Mouse (Mus musculus) liver, embryonic 15.5 days (tissue): ENCODE measurements around the gene Baiap2l2. TPM values are rescaled to one million over a fixed set of nuclear protein-coding genes. Genes with fewer than 3 reads are reported as not detected.
A peak's percentile ranks its signal among the peaks of the same experiment; 100 is the strongest.

Experiments used
- ATAC-seq: fragments of 200-750 bp; cut with Nextera tagmentation; 2 replicates; pipeline ENCODE4 v1.8.0; 2017; ENCODE audit warnings: moderate number of reproducible peaks, mild to moderate bottlenecking, moderate library complexity; ENCODE audit not compliant: insufficient read depth
- H3K27ac ChIP-seq: fragments of 300-500 bp; sonication (generic); replicated peaks from 2 replicates; pipeline ENCODE4 v1.5.1; 2015; ENCODE audit warnings: mild to moderate bottlenecking, inconsistent platforms
- H3K27me3 ChIP-seq: fragments of 300-500 bp; sonication (generic); 2 replicates; pipeline ENCODE4 v1.6.1; 2015; ENCODE audit warnings: mild to moderate bottlenecking, inconsistent platforms
- H3K36me3 ChIP-seq: fragments of 300-500 bp; sonication (generic); replicated peaks from 2 replicates; pipeline ENCODE4 v1.6.1; 2015; ENCODE audit warnings: moderate library complexity, mild to moderate bottlenecking, inconsistent platforms
- H3K4me1 ChIP-seq: fragments of 300-500 bp; sonication (generic); replicated peaks from 2 replicates; pipeline ENCODE4 v1.6.1; 2015; ENCODE audit warnings: inconsistent platforms
- H3K4me2 ChIP-seq: fragments of 300-500 bp; sonication (generic); 2 replicates; pipeline ENCODE4 v1.6.1; 2015; ENCODE audit warnings: moderate library complexity, mild to moderate bottlenecking, inconsistent platforms
- H3K4me3 ChIP-seq: fragments of 300-500 bp; sonication (generic); replicated peaks from 2 replicates; pipeline ENCODE4 v1.5.1; 2015; ENCODE audit warnings: mild to moderate bottlenecking, inconsistent platforms
- H3K9ac ChIP-seq: fragments of 300-500 bp; sonication (generic); 2 replicates; pipeline ENCODE4 v1.6.1; 2015; ENCODE audit warnings: moderate library complexity, mild to moderate bottlenecking, inconsistent platforms
- H3K9me3 ChIP-seq: fragments of 300-500 bp; sonication (generic); replicated peaks from 2 replicates; pipeline ENCODE4 v1.6.1; 2016; ENCODE audit warnings: inconsistent platforms
- WGBS: fragments of 180-500 bp; shearing (Covaris S2); methylation state at CpG from one replicate; pipeline ENCODE4 v1.1.7; 2015; ENCODE audit warnings: mixed read lengths; ENCODE audit not compliant: insufficient replicate concordance; 5-methylcytosine and 5-hydroxymethylcytosine counted together
- polyA plus RNA-seq: library from polyadenylated mRNA; unstranded; fragments of >200 nt; fragmentation: Nextera tagmentation; extraction: Ambion mirVana; gene quantifications from 2 replicates; pipeline ENCODE4 v1.2.1, GENCODE M21; 2015

The Baiap2l2 gene
- polyA plus RNA-seq, 1 experiment from 2014 or later = 2.7 TPM

DNA sequence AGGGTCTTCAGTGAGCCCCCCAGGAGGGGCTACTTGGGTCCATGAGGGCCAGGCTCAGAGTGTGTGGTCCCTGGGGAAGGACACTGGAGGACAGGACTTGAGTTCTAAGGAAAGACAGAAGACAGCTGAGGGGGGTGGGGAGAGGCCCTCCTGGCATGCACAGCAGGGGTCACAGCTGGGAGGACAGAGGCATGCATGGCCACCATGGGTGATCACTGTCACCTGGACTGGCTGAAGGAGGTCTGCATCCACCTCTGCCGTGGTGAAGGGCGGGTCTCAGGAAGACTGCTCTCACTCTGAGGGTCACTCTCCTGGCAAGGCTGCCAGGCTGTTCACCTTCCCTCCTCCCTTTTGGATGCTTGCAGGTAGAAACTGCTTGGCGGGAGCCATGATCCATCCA, 39.0 kb upstream of the Baiap2l2 start:
- ATAC-seq = no peak
- no peak overlapping the region for H3K4me2 ChIP-seq
- WGBS = 62% methylated on average over 3 of the region's 3 CpGs
- peaks cover 4% of the 10 kb centered on the region; the same call in 1 of the 2 replicates for H3K36me3 ChIP-seq
- H3K27ac ChIP-seq = peak overlapping the region; percentile 76; the same call in 1 of the 2 replicates
- no peak overlapping the region for H3K4me3 ChIP-seq
- peaks cover 81% of the 10 kb centered on the region for H3K4me1 ChIP-seq
- H3K9ac ChIP-seq = no peak overlapping the region
- H3K27me3 ChIP-seq = no peaks in the 10 kb centered on the region
- H3K9me3 ChIP-seq = no peaks in the 10 kb centered on the region

DNA sequence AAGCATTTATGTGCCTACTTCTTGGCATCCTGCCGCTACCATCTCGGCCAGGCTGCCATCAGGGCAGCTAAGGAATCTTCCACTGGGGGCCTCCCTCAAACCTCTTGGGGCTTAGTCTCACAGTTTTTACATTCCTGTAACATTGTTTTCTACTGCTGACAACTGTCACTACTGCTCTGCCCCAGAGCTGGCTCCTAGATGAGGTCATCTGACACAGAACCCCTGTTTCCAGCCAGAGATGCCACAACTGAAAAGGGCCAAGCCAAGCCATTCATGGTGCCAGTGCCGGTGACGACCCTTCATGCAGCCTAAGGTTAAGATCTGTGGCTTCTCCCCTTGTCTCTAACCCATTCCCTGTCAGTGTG, 38.4 kb upstream of the Baiap2l2 start:
- 70% methylated on average over 4 of the region's 4 CpGs for WGBS
- Histone ChIP-seq H3K9ac (no peak overlapping the region), H3K4me2 (no peak overlapping the region), H3K4me1 (peaks cover 75% of the 10 kb centered on the region), H3K9me3 (no peaks in the 10 kb centered on the region), H3K27ac (peak overlapping the region; percentile 76), H3K27me3 (no peaks in the 10 kb centered on the region), H3K4me3 (no peak overlapping the region), H3K36me3 (peaks cover 6% of the 10 kb centered on the region; the same call in 1 of the 2 replicates)
- ATAC-seq = no peak

DNA sequence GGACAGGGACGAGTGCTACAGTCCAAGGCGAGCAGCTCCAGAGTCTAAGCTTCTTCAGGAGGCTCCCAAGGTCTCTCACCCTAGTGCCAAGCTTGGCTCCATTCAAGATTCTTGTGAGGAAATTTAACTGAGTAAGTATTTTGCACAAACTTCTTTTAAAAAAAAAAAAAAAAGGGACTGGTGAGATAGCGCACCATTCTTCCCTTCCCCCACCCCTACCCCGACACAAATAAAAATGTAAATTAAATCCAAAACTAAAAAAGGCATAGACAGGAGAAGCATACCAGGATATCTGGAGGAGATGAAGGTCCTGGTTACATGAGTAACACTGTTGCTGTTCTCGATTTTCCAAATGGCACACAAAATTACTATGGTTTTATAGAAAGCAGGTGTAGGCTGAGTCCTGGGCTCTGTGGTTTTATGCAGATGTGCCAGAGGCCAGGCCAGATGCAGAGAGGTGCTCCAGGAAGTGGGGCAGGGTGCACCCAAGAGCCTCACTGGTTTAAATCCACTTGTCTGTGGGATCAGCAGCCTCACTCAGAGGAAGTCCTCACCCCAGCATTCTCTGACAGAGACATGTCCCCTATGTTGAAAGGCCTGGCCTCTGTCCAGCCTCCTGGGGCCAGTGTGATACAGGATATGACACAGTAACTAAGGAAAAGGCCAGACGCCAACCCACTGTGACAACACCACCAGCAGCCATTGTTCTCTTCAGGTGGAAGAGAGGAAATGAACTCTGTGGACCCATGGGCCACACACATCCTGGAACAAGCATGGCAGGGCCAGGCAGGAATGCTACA, 37.9 kb upstream of the Baiap2l2 start:
- no peak for ATAC-seq
- Histone ChIP-seq H3K9ac (no peak overlapping the region), H3K36me3 (peaks cover 6% of the 10 kb centered on the region; the same call in 1 of the 2 replicates), H3K4me1 (peaks cover 69% of the 10 kb centered on the region), H3K4me3 (no peak overlapping the region), H3K27me3 (no peaks in the 10 kb centered on the region), H3K27ac (peak overlapping the region; percentile 76), H3K4me2 (peak overlapping the region; percentile 30; the same call in 1 of the 2 replicates), H3K9me3 (no peaks in the 10 kb centered on the region)
- WGBS = 55% methylated on average over 6 of the region's 6 CpGs

DNA sequence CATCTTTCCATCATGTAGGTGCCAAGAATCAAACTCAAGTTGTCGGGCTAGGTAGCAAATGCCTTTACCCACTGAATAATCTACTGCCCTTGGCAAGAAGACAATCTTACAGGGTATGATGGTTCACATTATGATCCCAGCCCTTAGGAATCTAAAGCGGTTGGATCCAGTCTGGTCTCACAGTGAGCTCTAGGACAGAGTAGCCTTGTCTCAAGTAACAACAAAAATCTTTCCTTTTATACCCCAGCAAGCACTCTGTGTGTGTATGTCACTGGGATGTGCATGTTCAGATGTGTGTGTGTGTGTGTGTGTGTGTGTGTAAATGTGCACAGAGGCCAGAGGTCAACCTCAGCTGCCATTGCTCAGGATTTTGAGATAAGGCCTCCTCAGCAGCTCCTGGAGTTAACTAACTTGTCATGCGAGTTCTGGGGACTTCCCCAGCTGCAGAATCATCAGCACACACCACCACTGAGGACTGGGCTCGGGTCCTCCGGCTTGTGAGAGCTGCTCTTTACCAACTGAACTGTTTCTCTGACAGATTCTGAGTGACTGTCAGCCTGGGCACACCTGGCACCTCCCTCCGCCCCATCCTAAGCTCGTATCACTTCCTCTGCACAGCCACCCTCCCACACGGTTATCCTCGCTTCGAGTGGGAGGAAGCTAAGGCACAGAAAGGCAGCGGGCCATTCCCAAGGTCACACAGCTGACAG, 37.1 kb upstream of the Baiap2l2 start:
- H3K9ac ChIP-seq = no peak overlapping the region
- ATAC-seq = no peak
- peaks cover 67% of the 10 kb centered on the region for H3K4me1 ChIP-seq
- H3K27me3 ChIP-seq = no peaks in the 10 kb centered on the region
- H3K4me2 ChIP-seq = peak overlapping the region; percentile 30
- WGBS = 43% methylated on average over 11 of the region's 11 CpGs
- no peaks in the 10 kb centered on the region for H3K9me3 ChIP-seq
- no peak overlapping the region for H3K4me3 ChIP-seq
- peak overlapping the region; percentile 76 for H3K27ac ChIP-seq
- H3K36me3 ChIP-seq = peaks cover 9% of the 10 kb centered on the region; the same call in 1 of the 2 replicates

DNA sequence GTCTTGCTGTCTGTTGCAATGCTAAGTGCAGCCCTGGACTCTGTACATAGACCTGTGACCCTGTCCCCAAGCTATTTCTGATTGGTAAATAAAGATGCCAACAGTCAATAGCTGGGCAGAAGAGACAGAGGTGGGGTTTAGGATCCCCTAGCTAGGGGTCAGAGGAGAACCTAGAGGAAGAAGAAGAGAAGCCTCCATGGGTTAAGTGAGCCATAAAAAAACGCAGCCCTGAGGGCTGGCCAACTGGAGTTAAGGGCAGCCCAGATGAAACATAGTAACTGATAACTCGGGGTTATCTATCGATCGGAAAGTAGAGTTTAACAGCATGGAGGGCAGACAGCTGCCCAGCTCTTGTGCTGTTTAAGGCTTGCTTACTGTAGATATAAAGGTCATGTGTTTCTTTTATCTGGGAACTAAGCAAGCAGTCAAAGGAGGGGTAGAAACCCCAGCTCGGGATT, 36.4 kb upstream of the Baiap2l2 start:
- Histone ChIP-seq H3K9ac (no peak overlapping the region), H3K27ac (peak overlapping the region; percentile 76), H3K9me3 (no peaks in the 10 kb centered on the region), H3K27me3 (no peaks in the 10 kb centered on the region), H3K4me3 (no peak overlapping the region), H3K4me1 (peaks cover 60% of the 10 kb centered on the region), H3K36me3 (peaks cover 11% of the 10 kb centered on the region; the same call in 1 of the 2 replicates), H3K4me2 (peak overlapping the region; percentile 30)
- WGBS = 14% methylated on average over 5 of the region's 5 CpGs
- peak; percentile 67 for ATAC-seq

DNA sequence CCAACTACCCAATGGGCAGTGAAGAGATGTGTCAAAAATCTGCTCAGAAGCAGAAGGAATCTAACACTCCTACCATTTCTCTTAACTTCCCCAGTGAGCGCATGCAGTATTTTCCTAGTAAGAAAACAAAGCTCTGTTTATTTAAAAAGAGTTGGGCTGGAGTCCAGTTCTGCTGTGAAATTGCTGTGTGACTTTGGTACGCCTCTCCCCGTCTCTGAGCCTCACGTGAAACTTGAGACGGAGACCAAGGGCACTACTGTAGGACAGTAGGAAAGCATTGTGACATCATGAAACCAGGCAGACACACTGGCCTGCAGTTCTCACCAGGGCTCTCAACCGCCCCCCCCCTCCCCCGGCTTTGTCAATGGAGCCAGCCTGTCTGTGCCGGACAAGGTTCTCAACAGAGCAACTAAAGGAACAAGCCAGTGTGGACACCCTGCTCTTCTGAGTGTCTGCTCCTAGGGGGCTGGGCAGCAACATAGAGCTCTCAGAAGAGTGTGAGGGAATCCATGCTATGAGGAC, 28.6 kb upstream of the Baiap2l2 start:
- Histone ChIP-seq H3K4me1 (0 out of 2 replicates have a peak, but pooled peaks cover 3% of the 10 kb centered on the region), H3K36me3 (peaks cover 34% of the 10 kb centered on the region), H3K4me3 (no peak overlapping the region), H3K9ac (no peak overlapping the region), H3K27me3 (no peaks in the 10 kb centered on the region), H3K27ac (no peak overlapping the region), H3K4me2 (no peak overlapping the region), H3K9me3 (no peaks in the 10 kb centered on the region)
- ATAC-seq = no peak
- 73% methylated on average over 8 of the region's 8 CpGs for WGBS

DNA sequence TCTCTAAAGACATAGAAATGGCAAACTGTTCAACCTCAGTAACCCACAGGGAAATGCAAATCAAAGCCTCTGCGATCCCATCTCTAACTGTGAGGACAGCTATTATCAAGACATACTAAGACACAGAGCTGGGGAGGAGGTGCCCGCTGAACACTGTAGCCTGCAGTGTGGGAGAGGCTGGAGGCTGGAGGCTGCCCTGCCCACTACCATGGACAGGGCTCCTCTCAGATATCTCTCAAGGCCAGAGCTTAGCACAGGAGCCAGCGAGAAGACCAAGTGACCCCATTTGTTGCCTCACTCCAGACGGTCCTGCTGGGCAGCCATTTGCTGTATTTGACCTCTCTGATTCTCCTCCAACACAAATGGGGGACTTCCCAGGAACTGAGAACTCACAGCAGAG, 22.5 kb upstream of the Baiap2l2 start:
- H3K9ac ChIP-seq = no peak overlapping the region
- H3K4me1 ChIP-seq = no peaks in the 10 kb centered on the region
- H3K9me3 ChIP-seq = no peaks in the 10 kb centered on the region
- H3K4me3 ChIP-seq = no peak overlapping the region
- 64% methylated on average over 4 of the region's 4 CpGs for WGBS
- no peaks in the 10 kb centered on the region for H3K27me3 ChIP-seq
- no peak overlapping the region for H3K4me2 ChIP-seq
- H3K36me3 ChIP-seq = peaks cover 45% of the 10 kb centered on the region
- no peak overlapping the region for H3K27ac ChIP-seq
- no peak for ATAC-seq

DNA sequence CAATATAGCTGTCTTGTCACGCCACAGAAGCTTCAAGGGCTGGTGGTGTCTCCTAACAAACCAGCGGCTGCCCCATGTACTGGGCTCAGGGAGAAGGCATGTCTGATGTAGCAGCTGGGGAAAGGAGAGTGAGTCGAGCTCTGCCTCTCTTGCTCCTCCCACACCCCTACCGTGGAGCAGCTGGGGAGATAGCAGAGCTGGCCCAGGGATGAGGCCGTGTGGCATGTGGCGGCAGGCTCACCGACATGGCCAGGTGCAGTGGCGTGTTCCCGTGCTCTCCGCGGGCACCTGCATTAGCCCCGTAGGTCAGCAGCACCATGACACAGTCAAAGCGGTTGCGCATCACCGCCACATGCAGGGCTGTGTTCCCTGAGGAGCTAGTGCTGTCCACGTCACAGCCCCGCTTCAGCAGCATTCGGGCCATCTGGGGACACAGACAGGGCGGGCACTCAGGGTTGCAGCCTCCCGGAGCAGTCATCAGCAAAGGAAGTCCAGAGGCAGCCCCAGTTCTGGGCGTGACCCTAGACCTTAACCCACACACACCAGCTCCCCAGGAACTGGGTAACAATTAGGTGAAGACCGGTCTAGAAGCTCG, 20.8 kb upstream of the Baiap2l2 start:
- Histone ChIP-seq H3K36me3 (peaks cover 31% of the 10 kb centered on the region), H3K27me3 (no peaks in the 10 kb centered on the region), H3K9ac (no peak overlapping the region), H3K4me1 (no peaks in the 10 kb centered on the region), H3K4me2 (no peak overlapping the region), H3K4me3 (no peak overlapping the region), H3K27ac (no peak overlapping the region), H3K9me3 (no peaks in the 10 kb centered on the region)
- 76% methylated on average over 23 of the region's 23 CpGs for WGBS
- no peak for ATAC-seq

DNA sequence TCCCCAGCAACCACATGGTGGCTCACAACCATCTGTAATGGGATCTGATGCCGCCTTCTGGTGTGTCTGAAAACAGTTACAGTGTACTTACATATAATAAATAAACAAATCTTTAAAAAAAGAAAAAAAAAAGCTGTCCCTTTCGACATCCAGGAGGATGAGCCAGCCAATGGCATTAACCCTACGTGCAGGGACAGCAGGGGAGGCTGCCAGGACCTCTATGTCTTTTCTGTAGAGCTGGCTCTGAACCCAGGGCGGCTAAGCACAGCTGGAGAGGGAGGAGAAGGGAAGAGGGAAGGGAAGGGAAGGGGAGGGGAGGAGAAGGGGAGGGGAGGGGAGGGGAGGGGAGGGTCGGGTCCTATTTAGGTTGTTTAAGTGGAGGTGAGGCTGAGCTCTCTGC, 19.5 kb upstream of the Baiap2l2 start:
- no peak for ATAC-seq
- Histone ChIP-seq H3K27ac (no peak overlapping the region), H3K27me3 (no peaks in the 10 kb centered on the region), H3K4me2 (no peak overlapping the region), H3K4me1 (no peaks in the 10 kb centered on the region; the same call in 1 of the 2 replicates), H3K9me3 (no peaks in the 10 kb centered on the region), H3K9ac (no peak overlapping the region), H3K4me3 (no peak overlapping the region), H3K36me3 (peaks cover 24% of the 10 kb centered on the region)
- 61% methylated on average over 4 of the region's 5 CpGs for WGBS

DNA sequence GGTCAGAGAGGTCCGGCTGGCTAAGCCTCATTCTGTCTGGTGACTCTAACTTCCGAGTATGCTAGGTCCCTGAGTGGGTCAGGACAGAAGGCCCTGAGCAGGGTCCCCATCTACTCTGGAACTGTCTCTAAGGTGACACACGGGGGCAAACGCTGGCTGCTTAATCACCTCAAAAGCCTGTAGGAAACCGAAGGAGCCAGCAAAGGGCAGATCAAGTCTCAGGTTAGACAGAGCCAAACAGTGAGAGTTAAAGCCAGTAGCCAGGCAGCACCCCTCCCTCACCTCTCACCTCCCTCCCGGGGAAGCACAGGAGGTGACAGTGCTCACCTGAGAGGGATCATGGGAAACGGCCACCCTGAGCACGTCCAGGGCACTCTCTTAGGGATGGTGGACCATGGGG, 18.4 kb upstream of the Baiap2l2 start:
- H3K27me3 ChIP-seq = no peaks in the 10 kb centered on the region
- no peak for ATAC-seq
- no peak overlapping the region for H3K4me2 ChIP-seq
- no peaks in the 10 kb centered on the region; the same call in 1 of the 2 replicates for H3K4me1 ChIP-seq
- no peaks in the 10 kb centered on the region for H3K9me3 ChIP-seq
- H3K4me3 ChIP-seq = no peak overlapping the region
- no peak overlapping the region for H3K9ac ChIP-seq
- peaks cover 24% of the 10 kb centered on the region for H3K36me3 ChIP-seq
- H3K27ac ChIP-seq = no peak overlapping the region
- 69% methylated on average over 8 of the region's 8 CpGs for WGBS
